Mouse (Mus musculus) hindbrain, embryonic 15.5 days (tissue): ENCODE results near the gene Abcc3. TPM values are rescaled to one million over a fixed set of nuclear protein-coding genes. Genes with fewer than 3 reads are reported as not detected.

ENCODE experiments used
- ATAC-seq: fragments of 200-750 bp; cut with Nextera tagmentation; 2 replicates; pipeline ENCODE4 v1.8.0; 2017; ENCODE audit warnings: low read depth, moderate number of reproducible peaks, moderate TSS enrichment; ENCODE audit not compliant: low FRiP score
- H3K27ac ChIP-seq: fragments of 300-500 bp; sonication (generic); replicated peaks from 2 replicates; pipeline ENCODE4 v1.5.1; 2015; ENCODE audit warnings: mild to moderate bottlenecking, inconsistent platforms
- H3K27me3 ChIP-seq: fragments of 300-500 bp; sonication (generic); 2 replicates; pipeline ENCODE4 v1.6.1; 2015; ENCODE audit warnings: control low read depth, inconsistent platforms
- H3K36me3 ChIP-seq: fragments of 300-500 bp; sonication (generic); 2 replicates; pipeline ENCODE4 v1.6.1; 2015; ENCODE audit warnings: control low read depth, inconsistent platforms
- H3K4me1 ChIP-seq: fragments of 300-500 bp; sonication (generic); replicated peaks from 2 replicates; pipeline ENCODE4 v1.6.1; 2015; ENCODE audit warnings: control low read depth, inconsistent platforms
- H3K4me2 ChIP-seq: fragments of 300-500 bp; sonication (generic); 2 replicates; pipeline ENCODE4 v1.6.1; 2015; ENCODE audit warnings: moderate library complexity, mild to moderate bottlenecking, inconsistent platforms
- H3K4me3 ChIP-seq: fragments of 300-500 bp; sonication (generic); 2 replicates; pipeline ENCODE4 v1.5.1; 2015; ENCODE audit warnings: mild to moderate bottlenecking, inconsistent platforms
- H3K9ac ChIP-seq: fragments of 300-500 bp; sonication (generic); 2 replicates; pipeline ENCODE4 v1.6.1; 2015; ENCODE audit warnings: inconsistent platforms
- H3K9me3 ChIP-seq: fragments of 300-500 bp; sonication (generic); 2 replicates; pipeline ENCODE4 v1.6.1; 2016; ENCODE audit warnings: control low read depth, inconsistent platforms
- WGBS: fragments of 180-500 bp; shearing (Covaris S2); methylation state at CpG from one replicate; pipeline ENCODE4 v1.1.7; 2015; 5-methylcytosine and 5-hydroxymethylcytosine counted together
- polyA plus RNA-seq: library from polyadenylated mRNA; unstranded; fragments of >200 nt; fragmentation: Nextera tagmentation; extraction: Ambion mirVana; gene quantifications from 2 replicates; pipeline ENCODE4 v1.2.1, GENCODE M21; 2015

Gene Abcc3
- polyA plus RNA-seq, 1 experiment from 2014 or later: 0.53 TPM

DNA sequence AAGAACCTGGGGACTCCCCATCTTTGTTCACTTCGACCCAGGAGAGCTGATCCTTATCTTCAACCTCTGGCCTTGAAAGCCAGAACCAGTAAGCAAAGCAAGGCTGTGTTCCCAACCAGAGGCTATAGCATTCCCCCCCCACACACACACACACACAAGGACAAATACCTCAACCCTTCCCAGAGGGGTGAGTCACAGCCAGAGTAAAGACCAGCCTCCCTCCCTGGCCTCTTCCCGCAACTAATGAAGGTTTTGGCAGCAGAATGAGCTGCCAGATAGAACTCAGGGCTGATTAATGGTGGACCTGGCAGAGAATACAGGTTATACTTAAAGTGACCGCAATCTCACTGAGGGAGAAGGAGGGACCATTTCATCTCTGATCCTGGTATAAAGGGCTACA lies 46.2 kb downstream of the Abcc3 start:
- WGBS: 57% methylated on average over 3 of the region's 3 CpGs

DNA sequence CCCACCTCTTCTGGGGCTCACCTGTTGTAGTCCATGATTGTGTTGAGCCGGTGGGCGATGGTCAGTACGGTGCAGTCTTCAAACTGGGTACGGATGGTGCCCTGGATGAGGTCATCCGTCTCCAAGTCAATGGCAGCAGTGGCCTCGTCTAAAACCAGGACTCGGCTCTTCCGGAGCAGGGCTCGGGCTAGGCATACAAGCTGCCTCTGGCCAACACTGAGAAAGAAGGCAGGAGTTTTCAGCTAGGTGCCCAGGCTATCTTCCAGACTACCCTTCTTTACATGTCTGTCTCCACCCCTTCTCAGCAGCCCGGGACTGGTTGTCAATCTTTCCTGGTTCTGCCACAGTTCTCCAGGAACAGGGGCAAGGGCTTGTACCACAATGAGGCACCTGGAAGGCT lies 46.9 kb downstream of the Abcc3 start:
- Histone ChIP-seq H3K4me2 (no peak overlapping the region), H3K4me1 (peaks cover 30% of the 10 kb centered on the region), H3K27me3 (no peaks in the 10 kb centered on the region), H3K27ac (no peak overlapping the region), H3K4me3 (no peak overlapping the region), H3K36me3 (0 out of 2 replicates have a peak, but pooled peaks cover under 1% of the 10 kb centered on the region), H3K9ac (no peak overlapping the region), H3K9me3 (no peaks in the 10 kb centered on the region)
- no peak for ATAC-seq
- 86% methylated on average over 10 of the region's 10 CpGs for WGBS

More for the DNA sequence above, 46.2 kb downstream of the Abcc3 start:
- Histone ChIP-seq H3K4me2 (no peak overlapping the region), H3K36me3 (no peaks in the 10 kb centered on the region), H3K4me3 (no peak overlapping the region), H3K9me3 (no peaks in the 10 kb centered on the region), H3K27ac (no peak overlapping the region), H3K4me1 (peaks cover 29% of the 10 kb centered on the region), H3K9ac (no peak overlapping the region), H3K27me3 (no peaks in the 10 kb centered on the region)
- no peak; the same call in 1 of the 2 replicates for ATAC-seq

DNA sequence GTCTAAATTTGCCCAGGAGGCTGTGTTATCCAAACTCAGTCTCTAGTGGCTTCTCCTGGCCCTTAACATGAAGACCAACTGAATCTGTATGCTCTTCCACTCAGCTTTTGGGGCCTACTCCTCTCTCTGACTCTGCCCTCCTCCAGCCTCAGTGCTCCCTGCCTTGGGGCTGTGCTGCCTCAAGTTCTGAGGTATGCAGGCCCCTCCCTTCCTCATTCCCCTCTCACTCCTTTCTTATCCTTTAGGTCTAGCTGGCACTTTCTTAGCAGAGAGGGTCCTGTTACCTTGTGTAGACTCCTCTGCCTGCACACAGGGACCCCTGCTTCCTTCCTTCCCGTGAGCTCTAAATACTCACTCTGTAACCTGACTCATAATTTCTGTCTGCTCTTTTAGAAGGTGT lies 48.3 kb downstream of the Abcc3 start:
- H3K4me2 ChIP-seq: no peak overlapping the region
- H3K9ac ChIP-seq: 0 out of 2 replicates have a peak overlapping the region, but pooled peaks have one; percentile 2
- H3K4me1 ChIP-seq: peaks cover 34% of the 10 kb centered on the region
- peak overlapping the region; percentile 46; the same call in 1 of the 2 replicates for H3K27ac ChIP-seq
- H3K36me3 ChIP-seq: peaks cover 10% of the 10 kb centered on the region
- no peak for ATAC-seq
- 45% methylated on average over 1 of the region's 1 CpGs for WGBS
- H3K27me3 ChIP-seq: no peaks in the 10 kb centered on the region
- H3K4me3 ChIP-seq: no peak overlapping the region
- H3K9me3 ChIP-seq: no peaks in the 10 kb centered on the region

DNA sequence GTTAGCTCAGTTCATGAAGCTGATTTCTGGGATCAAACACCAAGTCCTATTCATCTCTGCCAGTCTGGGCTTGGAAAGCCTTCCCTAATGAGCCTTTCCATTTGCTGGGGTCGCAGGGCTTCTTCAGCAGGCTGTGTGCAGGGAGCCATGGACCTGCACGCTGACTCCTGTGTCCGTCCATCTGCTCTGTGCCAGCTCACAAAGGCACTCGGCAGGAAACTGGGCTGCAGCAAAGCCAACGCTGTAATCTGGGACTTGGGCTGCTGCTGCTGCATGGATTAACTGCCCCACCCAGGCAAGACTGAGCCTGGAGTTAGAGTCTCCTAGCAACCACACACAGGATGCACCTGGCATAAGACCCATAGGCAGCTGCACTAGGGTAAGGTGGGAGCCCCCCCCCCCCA lies 48.8 kb downstream of the Abcc3 start:
- Histone ChIP-seq H3K27me3 (no peaks in the 10 kb centered on the region), H3K9ac (0 out of 2 replicates have a peak overlapping the region, but pooled peaks have one; percentile 2), H3K27ac (peak overlapping the region; percentile 46; the same call in 1 of the 2 replicates), H3K4me3 (no peak overlapping the region), H3K9me3 (no peaks in the 10 kb centered on the region), H3K4me1 (peaks cover 34% of the 10 kb centered on the region), H3K36me3 (peaks cover 15% of the 10 kb centered on the region), H3K4me2 (no peak overlapping the region)
- 7% methylated on average over 5 of the region's 5 CpGs for WGBS
- peak; percentile 54; the same call in 1 of the 2 replicates for ATAC-seq

DNA sequence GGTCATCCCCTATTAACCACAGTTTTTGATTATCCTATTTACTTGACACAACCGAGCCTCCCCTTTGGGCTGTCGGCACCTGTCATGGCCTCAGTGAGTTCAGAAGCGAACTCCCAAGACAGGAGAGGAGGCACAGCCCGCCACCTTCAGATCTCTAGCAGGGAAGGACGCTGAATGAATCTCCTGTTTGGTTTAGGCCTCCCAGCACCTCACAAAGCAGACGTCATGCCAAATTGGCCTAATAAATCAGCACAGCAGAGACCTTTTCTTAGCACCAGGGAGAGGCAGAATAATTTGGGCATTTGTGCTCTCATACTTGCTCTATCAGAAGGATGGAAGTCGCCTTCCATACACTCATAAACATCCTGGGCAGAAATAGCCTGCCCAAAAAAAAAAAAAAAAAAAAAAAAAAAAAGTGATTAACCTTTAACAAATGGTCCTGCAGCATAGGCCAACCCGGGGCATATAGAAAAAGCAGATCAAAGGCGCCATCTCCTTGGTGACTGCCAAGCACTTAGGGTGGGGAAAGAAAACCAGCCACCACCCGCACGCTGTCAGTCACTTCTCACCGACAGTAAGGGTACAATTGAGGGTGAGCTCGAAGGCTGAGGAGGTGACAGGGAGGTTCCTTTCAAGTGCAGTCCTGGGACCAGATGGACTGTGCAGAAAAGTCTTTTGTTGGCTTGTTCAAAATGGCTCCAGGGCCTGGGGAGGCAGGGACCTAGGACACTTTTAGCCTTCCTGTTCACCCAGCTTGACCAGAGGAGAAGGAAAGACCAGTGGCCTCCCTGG lies 50.5 kb downstream of the Abcc3 start:
- H3K9ac ChIP-seq: no peak overlapping the region
- 13% methylated on average over 13 of the region's 13 CpGs for WGBS
- no peak overlapping the region for H3K27ac ChIP-seq

DNA sequence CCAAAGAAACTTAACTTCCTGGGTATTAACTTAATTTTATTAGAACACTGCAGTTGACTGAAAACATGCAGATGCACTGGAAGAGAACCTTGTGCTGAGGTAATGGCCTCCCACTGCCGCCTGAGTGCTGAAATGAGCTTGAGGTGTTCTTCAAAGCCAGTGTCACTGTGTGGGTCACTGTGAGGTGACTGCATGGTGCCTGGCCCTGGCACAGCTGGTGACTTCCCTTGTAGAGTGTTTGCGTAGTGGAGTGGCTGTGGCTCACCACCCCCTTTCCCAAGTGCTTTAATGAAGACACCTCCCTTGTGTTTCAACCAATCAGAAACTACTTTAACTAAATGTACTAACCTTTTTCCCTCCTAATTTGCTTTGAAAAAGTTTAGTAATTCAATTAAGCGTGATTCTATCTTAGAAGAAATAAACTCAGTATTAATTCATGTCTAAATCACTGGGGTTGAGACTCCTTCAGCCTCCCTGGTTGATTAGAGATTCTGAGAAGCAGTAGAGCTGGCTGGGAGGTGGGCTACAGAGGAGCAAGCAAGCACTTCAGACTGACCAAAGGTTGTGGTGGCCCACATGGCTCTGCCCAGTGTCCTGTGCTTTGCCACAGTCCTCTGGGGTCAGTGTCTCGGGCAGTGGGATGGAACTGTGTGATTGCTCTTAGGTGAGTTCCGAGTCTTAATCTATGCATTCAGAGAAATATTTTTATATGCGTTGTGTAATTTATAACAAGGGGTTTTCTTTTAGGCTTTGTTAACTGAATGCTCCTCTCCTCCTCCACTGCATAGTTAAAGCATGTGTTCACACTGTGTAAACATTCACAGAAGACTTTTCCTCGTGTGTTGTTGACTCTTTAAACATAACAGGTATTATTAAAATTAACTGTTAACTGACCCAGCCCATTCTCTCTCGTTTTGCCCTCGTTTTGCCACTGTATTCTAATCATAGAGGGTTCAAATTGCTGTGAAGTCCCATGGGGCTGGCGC lies 51.6 kb downstream of the Abcc3 start:
- no peaks in the 10 kb centered on the region for H3K27me3 ChIP-seq
- no peak overlapping the region for H3K4me2 ChIP-seq
- peaks cover 31% of the 10 kb centered on the region for H3K36me3 ChIP-seq
- H3K4me3 ChIP-seq: no peak overlapping the region
- H3K27ac ChIP-seq: no peak overlapping the region
- peaks cover 34% of the 10 kb centered on the region for H3K4me1 ChIP-seq
- no peak for ATAC-seq
- 55% methylated on average over 10 of the region's 10 CpGs for WGBS
- no peaks in the 10 kb centered on the region for H3K9me3 ChIP-seq
- H3K9ac ChIP-seq: no peak overlapping the region

More for the DNA sequence above, 50.5 kb downstream of the Abcc3 start:
- H3K9me3 ChIP-seq: no peaks in the 10 kb centered on the region
- no peak overlapping the region for H3K4me3 ChIP-seq
- no peak overlapping the region for H3K4me2 ChIP-seq
- H3K4me1 ChIP-seq: peaks cover 34% of the 10 kb centered on the region
- H3K27me3 ChIP-seq: no peaks in the 10 kb centered on the region
- peaks cover 31% of the 10 kb centered on the region for H3K36me3 ChIP-seq
- ATAC-seq: no peak

DNA sequence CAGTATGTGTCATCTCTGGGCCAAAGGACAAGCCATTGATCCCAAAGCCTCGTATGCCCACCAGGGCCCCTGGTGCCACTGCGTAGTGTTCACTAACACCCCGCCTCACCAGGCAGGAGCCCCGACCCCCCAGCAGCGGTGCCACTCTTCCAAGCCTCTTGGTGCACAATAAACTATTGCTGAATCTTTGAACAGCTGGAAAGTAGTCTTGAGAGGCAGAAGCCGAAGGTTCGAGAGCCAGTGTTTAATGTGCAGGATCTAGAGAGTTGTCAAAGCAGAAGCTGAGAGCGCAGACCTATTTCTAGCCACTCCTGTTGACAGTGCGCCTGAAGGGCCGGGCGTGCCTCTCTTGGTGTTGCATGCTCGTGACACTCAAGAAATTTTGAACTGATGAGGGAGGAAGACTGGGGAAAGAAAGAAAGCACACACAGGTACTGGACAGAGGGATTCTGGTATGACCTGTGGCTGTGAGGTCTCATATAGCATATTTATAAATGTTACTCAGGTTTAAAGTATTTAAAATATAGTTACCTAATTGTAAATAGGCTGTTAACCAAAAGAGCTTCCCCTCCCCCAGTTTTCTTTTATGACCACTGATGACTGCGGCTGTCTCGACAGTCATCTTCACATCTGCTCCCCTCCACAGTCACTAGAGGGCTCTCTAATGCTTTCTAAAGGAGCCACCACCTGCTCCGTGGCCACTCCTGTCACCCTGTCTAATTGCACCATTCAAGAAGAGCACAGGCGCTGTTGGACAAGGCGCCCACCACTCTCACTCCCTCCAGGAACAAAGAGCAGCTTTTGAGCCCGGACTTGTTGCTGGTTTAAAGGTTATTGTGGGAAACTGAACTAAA lies 52.8 kb downstream of the Abcc3 start:
- H3K36me3 ChIP-seq: peaks cover 39% of the 10 kb centered on the region
- H3K4me3 ChIP-seq: no peak overlapping the region
- 57% methylated on average over 18 of the region's 18 CpGs for WGBS
- H3K4me2 ChIP-seq: no peak overlapping the region
- no peaks in the 10 kb centered on the region for H3K9me3 ChIP-seq
- H3K4me1 ChIP-seq: peaks cover 34% of the 10 kb centered on the region
- no peak overlapping the region for H3K9ac ChIP-seq
- peak; percentile 68; the same call in 1 of the 2 replicates for ATAC-seq
- H3K27me3 ChIP-seq: no peaks in the 10 kb centered on the region
- no peak overlapping the region for H3K27ac ChIP-seq

DNA sequence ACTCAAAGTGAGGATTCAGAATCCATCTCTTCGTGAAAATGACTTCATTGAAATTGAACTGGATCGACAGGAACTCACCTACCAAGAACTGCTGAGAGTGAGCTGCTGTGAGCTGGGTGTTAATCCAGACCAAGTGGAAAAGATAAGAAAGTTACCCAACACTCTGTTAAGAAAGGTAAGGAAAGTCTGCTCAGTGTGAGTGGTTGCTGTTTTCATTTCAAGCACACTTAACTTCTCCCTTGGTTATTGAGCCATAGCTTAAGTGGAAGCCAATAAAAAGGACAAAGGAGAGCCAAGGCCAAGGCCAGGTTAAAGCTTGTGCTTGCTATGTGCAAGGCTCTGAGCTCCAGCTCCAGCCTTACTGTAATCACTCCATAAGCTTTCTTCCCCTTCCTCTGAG lies 54.5 kb downstream of the Abcc3 start:
- H3K9ac ChIP-seq: no peak overlapping the region
- H3K9me3 ChIP-seq: no peaks in the 10 kb centered on the region
- H3K36me3 ChIP-seq: peaks cover 46% of the 10 kb centered on the region
- H3K27me3 ChIP-seq: no peaks in the 10 kb centered on the region
- 89% methylated on average over 2 of the region's 2 CpGs for WGBS
- H3K4me2 ChIP-seq: no peak overlapping the region
- no peak overlapping the region for H3K27ac ChIP-seq
- H3K4me3 ChIP-seq: no peak overlapping the region
- ATAC-seq: no peak
- H3K4me1 ChIP-seq: peaks cover 20% of the 10 kb centered on the region

DNA sequence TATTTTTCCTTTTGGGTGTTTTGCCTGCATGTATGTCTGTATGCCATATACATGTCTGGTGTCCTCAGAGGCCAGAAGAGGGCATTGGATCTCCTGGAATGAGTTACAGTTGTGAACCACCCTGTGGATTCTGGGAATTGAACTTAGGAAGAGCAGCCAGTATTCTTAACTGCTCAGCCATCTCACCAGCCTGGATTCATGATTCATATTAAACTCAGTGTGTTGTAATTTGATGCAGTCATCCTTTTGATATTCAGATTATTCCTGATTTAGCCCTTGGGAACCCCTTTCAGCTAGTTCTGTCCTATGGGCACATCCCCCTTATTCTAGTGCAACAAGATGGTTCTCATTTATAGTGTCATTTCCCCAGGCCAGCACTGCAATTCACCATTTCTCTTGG lies 56.2 kb downstream of the Abcc3 start:
- no peak for ATAC-seq
- no peaks in the 10 kb centered on the region for H3K9me3 ChIP-seq
- no peak overlapping the region for H3K9ac ChIP-seq
- peaks cover 13% of the 10 kb centered on the region for H3K4me1 ChIP-seq
- no peaks in the 10 kb centered on the region for H3K27me3 ChIP-seq
- H3K4me3 ChIP-seq: no peak overlapping the region
- peaks cover 46% of the 10 kb centered on the region for H3K36me3 ChIP-seq
- H3K27ac ChIP-seq: no peak overlapping the region
- no peak overlapping the region for H3K4me2 ChIP-seq

DNA sequence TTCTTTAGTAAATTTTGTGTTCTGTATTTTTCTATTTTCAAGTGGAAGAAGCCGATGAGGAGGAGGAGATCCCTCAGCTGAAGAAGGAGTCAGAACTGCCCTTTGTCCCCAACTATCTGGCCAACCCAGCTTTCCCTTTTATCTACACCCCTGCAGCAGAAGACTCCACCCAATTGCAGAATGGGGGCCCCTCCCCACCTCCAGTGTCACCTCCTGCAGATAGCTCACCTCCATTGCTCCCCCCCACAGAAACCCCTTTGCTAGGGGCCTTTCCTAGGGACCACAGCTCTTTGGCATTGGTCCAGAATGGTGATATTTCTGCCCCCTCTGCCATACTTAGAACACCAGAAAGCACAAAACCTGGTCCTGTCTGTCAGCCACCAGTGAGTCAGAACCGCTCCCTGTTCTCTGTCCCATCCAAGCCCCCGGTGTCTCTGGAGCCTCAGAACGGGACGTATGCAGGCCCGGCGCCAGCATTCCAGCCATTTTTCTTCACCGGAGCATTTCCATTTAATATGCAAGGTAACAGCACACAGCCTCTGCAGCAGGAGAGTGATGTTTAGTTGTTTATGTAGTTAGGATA lies 58.3 kb downstream of the Abcc3 start:
- Histone ChIP-seq H3K9me3 (no peaks in the 10 kb centered on the region), H3K27me3 (no peaks in the 10 kb centered on the region), H3K4me1 (peaks cover 25% of the 10 kb centered on the region), H3K4me2 (no peak overlapping the region), H3K27ac (no peak overlapping the region), H3K4me3 (no peak overlapping the region), H3K9ac (no peak overlapping the region), H3K36me3 (peaks cover 36% of the 10 kb centered on the region)
- ATAC-seq: no peak
- 84% methylated on average over 8 of the region's 8 CpGs for WGBS

DNA sequence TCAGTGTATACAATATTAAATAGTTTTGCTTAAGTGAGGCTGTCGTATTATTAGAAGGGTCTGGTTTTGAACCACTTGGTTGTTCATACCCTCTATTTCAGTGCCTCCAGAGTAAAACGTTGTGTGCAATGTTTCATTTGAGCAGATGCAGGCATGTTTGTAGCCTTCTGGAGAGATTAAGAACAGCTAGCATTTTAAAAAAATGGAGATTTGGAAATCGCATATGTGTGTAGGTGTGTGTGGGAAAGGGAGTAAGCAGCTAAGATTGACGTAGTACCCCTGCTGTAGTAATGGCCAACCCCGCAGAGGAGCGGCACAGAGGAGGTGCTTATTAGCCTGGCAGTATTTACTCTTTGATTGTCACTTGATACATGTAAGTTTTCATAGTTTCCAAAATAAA lies 60.1 kb downstream of the Abcc3 start:
- Histone ChIP-seq H3K27me3 (no peaks in the 10 kb centered on the region), H3K36me3 (peaks cover 19% of the 10 kb centered on the region), H3K27ac (no peak overlapping the region), H3K4me2 (no peak overlapping the region), H3K4me3 (no peak overlapping the region), H3K9me3 (no peaks in the 10 kb centered on the region), H3K9ac (no peak overlapping the region), H3K4me1 (peaks cover 33% of the 10 kb centered on the region)
- no peak for ATAC-seq
- WGBS: 85% methylated on average over 6 of the region's 6 CpGs
